Mouse (Mus musculus) CD4-positive helper T cell, adult 2 months (primary cell): ENCODE measurements around the gene Notum.
"Not testable (repeated sequence)": the region's sequence is repeated elsewhere in the genome, so short reads cannot be mapped to it uniquely, and the experiment has no call there.

Experiments used
- DNase-seq: peaks from one replicate; pipeline ENCODE4 v3.0.0-alpha.2; 2012; ENCODE audit warnings: low read depth, missing footprints, low spot score

Notum gene

DNA sequence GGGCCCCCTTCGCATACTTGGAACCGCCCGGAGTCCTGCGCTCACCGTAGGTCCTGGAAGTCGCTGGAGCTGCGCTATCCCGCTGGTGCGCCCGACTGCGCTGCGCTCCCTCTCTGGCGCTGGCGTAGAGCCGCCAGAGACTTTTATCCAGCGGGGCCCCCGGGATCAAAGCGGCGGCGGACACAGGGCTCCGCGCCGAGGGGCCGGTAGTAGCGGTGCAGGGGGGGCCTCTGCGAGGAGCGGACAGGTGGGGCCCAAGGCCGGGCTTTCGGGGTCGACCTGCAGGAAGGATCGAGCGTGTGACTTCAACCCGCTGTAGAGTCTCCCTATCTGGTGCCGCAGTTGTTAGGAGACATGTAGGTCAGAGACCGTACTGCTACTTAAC, at the start of gene Notum:
TSS of gene Notum (minus strand) at position 100 of the 385 bp plus-strand sequence.
- no peak for DNase-seq

DNA sequence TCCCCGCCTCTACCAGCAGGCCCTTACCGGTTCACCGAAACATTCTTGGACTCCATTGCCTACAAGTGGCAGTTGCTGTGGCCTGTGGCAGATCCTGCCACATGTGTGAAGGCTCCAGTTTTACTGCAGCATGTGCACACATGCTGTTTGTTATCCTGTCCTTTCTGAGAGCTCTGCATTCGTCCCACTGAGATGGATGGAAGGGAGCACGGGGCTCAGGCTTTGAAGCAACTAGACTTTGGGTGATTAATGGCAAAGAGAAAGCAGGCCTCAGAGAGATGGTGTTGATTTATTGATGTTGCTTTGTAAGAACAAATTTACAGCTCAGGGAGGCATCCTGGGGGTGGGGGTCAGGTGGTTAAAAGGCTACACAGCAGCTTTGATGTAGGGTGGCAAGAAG, 49.7 kb upstream of the Notum start:
- no peak for DNase-seq

DNA sequence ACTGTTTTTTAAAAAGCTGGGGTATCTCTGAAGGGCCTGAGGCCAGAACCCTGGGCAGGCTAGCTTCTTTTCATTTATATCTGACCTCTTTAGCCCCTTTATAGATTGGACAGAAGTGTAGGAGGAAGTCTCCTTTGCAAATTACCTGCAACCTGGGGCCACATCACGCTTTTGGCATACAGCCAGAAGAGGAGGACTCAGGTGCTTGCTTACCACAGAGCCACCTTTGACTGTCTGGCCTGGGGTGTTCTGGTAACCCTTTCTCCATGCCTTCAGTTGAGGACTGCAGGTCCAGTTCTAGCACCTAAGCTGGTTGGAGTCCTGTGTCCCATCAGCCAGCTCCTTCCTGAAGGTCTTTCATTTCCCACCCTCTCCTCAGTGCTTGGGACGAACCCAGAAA, 48.6 kb upstream of the Notum start:
- no peak for DNase-seq

DNA sequence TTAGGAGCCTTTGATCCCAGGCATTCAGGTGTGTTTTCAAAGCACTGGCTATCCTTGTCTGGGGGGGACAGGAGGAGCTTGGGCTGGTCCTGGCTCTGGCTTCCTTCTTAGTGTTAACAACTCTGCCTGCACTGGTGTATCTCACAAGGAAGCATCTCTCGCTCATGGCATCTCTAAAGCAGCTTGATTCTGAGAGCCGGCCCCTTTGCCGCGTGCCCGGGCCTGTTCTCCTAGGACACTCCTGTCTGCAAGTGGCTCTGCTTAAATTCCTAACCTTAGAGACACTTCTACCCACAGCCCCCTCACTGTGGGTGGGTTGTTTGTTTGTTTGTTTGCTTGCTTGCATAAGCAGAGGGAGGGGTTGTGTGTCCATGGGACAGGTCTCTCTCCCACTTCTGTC, 47.0 kb upstream of the Notum start:
- DNase-seq: no peak

DNA sequence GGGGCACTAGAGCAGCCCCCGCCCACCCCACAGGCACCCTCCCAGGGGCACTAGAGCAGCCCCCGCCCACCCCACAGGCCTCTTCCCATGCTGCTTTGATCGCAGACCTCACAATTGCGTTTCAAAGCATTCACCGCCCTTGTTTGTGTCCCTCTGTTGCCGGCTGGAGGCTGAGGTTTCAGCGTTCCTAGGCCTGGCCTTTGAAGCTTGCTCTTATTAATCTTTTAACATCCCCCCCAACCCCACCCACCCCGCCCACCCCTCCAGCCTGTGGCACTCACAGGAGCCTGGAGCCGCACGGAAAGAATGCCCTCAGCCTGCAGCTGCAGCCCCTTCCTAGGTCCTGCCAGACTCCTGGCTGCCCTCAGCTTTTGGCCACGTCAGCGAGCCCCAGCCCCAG, 46.2 kb upstream of the Notum start:
- no peak for DNase-seq

DNA sequence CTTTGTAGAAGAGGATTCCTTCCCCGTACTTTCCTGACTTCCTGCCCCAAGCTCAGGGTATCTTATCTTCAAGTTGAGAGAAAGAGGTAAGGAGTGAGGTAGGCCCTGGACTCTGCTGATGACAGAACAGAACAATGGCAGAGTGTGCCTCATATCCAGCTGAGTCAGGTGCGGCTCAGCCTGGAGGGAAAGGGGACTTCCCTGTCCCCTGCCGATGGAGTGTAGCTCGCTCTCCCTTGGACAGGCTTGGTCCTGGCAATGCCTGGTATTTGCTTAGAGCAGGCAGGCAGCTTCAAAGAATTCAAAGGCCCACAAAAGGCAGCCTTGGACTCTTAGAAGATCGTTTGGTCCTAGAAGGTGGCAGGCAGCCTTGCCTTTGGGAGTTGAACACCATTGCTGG, 45.1 kb upstream of the Notum start:
- DNase-seq: no peak

DNA sequence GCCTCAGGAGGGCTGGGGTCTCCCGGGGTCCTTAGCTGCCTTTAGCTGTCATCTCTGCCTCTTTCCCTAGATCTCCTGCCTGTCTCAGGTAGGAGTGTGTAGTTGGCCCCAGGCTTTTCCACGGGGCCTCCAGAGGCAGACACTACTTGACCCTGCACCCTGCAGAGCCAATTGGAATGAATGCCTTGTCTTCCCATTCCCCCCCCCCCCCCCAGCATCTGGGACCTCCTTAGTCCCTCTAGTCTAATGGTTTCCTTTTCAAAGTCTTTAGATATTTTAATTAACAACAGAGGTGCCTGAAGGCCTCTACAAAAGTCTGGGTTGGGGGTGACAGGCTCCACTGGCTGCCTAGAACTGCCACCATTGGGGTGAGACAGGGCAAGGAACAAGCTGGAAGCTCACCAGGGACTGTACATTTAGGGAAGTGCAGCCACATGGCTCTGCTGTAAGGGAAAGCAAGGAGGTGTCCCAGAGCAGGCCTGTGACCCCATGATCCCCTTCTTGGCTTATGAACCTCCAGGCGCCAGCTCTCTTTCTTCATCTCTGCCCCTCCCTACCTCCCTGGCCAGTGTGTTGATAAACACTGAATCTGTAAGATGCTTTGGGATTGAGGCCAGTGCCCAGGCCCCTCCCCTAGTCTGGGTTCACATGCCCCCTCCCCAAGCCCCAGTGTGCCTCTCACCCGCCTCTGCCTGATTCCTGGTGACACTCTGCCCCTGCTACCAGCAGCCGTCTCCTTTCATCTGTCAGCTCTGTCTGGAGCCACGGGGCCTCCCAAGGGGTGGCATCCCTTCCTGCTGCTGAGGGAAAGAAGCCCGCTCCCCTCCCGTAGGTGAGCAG, 43.7 kb upstream of the Notum start:
- DNase-seq: no peak

DNA sequence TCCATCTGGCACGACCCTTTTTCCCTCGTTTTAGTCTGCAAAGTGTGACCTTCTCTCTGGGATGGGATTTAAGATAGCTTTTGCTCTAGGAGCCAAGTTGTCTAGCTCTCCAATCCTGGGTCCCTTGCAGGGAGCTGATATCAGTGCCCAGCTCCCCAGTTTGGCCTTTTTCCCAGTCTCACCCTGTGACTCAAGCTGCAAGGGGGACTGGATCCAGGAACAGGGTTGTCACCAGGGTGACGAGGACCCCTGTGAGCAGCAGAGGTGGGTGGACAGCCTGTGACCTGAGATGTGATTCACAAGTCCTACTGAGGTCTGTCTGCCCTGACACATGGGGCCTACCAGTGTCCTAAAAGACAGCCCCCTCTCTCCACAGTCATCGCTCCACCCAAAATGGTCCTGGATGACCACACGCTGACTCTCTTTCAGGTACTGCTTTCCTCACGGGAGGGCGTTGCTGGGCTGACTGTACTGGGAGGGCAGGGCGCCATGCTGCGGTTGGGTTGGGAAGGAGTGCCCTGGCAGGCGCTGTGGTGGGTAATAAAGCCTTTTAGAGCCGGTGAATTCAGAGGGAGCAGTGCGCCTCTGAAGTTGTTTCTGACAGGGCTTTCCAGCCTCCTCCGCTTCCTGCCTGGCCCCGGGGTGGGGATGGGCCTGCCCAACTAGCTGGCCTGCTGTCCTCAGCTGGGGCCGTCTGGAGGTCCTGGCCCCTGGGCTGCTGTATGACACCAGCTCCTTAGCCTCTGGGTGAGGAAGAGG, 42.9 kb upstream of the Notum start:
- DNase-seq: no peak

DNA sequence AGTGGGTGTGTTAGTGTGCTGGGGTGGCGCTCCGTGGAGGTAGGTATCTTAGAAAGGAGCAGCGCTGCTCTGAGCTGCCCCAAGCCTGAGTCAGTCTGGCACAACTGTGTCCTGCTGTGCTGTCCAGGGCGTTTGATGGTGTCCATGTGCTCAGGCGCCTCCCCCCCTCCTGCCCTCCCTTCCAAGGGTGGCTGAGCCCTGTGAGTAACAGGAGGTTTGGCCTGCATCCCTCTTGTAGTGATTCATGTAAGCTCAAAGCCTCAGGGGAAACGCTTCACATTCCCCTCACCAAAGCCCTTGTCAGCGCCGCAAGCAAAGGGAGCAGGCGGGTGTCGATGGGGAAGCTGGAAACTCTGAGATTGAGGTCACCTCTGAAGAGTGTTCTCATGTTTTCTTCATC, 36.8 kb upstream of the Notum start:
- no peak for DNase-seq

DNA sequence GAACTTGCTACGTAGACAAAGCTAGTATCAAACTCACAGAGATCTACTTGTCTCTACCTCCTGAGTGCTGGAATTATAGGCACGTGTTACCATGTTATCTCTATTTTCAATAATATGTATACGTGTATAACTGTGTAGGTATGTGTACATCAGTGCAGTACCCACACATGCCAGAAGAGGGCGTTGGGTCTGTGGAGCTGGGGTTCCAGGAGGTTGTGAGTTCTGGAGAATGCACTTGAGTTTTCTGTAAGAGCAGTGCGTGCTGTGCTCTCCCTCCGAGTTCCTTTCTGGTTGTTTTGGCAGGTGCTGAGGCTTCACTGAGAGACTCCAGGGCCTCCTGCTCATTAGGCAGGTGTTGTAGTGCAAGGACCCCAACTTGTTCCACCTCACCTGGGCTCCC, 35.6 kb upstream of the Notum start:
- no peak for DNase-seq

DNA sequence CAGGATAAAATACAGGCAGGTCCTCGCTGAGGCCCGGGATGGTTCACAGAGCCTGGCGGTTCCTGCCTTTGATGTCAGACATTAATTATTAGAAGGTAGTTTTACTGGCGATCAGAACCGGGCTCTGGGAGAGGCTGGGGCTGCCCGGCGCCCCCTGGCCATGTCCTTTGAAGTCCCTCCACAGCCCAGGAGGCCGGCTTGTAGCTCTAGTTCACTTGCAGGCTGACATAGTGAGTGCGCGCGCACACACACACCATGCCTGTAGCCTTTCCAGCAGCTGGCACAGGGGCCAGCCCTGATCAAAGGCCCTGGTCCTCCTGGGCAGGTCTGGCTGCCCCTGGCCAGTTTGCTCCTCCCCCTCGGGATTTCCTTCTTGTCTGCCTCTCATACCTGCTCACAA, 34.7 kb upstream of the Notum start:
- no peak for DNase-seq

DNA sequence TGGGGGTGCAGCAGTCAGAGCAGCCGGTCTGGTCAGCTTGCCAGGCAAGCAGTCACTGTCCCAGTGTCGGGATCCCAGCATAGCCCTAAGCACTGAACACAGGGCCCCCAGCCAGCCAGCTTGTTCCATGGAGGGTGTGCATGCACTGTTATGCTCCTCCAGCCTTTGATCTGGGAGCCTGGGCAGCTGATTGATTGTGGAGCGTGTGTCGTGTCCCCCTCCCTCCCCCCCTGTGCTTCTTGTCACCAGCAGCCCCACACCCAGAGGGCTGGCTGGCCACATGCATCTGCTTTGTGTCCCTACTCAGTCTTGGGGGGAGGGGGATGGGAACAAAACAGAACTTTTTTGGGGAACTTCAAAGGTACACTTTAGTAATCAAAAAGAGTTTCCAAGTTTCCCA, 34.2 kb upstream of the Notum start:
- no peak for DNase-seq

DNA sequence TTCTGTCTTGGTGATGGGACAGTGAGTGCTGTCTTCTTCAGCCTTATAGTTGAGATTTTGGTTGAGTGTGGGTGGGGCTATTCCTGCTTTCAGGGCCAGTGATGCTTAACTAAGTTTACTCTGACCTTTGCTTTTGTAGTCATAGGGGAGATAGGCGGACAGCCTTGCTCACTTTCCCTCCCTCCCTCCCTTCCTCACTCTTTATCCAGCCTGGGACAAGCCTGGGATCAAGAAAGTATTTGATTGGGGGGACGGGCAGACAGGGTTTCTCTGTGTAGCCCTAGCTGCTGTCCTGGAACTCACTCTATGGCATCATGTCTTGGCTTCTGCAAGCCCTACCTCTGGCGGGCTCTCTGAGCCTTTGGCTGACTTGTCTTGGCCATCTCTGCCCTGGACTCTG, 32.5 kb upstream of the Notum start:
- no peak for DNase-seq

DNA sequence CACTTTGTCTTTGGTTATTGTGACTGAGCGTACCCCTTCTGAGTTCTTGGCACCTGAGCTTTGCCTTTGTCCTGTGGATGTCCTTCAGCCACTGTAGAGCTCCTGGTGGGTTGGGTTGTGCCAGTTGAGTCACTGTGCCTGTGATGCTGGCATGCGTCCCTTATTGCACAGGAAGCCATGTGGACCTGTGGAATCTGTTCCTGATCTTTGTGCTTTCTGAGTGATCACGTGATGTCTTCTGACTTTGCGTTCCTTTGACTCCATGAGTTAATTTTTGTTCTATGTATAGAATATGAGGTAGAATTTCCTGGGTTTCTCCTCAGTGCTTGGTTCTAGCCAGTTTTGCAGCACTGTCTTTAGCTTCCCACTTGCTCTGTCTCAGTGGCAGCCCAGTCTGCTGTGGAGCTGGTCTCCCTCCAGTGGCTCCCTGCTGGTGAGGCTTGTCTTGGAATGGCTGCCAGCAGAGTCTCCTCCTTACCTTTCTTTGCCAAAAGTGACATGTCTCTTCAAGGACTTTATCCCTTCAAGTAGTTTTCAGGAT, 31.6 kb upstream of the Notum start:
- DNase-seq: no peak

DNA sequence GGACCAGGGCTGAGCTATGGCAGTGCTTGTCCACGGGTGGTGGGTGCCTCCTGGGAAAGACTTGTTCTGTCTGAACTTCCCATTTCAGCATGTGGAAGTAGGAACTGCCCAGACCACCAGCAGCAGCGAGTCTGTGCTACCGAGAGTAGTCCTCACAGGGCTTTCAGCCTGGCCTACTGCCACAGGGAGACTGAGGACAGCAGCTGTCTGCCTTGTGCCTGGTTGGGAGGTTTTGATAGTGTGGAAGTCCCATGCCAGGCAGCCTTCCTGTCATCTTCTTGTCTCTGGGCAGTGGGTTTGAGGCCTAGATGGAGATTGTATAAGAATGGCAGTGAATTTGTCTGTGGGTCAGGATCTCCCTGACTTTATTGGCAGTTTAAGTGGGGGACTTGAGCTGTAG, 28.4 kb upstream of the Notum start:
- DNase-seq: no peak

DNA sequence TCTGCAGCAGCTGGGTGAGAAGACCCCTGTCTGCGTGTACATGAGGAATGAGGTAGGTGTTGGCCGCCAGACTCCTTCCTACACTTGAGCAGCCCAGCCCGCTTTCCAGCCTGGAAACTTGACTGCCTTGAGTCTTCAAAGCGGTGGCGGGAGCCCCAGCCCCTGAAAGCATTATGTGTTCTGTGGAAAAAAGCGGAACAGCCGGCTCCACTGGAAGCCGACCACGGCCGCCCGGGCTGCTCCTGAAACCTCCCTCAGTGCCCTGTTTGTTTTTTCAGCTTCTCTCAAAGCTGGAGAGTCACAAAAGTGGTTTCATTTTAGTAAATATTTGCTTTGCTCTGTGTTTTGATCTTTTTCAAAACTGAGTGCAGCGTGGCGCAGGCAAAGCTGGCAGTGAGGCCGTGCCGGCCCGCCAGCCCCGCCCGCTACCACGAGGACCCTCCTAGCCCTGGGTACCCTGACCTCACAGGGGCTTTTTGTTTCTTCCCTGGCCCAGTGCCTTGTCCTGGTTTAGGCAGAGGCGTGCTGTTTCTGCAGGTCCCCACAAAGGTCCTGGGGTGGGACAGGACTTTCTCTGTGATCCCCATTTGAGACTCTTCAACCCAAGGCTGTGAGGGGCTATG, 25.8 kb upstream of the Notum start:
- no peak for DNase-seq

DNA sequence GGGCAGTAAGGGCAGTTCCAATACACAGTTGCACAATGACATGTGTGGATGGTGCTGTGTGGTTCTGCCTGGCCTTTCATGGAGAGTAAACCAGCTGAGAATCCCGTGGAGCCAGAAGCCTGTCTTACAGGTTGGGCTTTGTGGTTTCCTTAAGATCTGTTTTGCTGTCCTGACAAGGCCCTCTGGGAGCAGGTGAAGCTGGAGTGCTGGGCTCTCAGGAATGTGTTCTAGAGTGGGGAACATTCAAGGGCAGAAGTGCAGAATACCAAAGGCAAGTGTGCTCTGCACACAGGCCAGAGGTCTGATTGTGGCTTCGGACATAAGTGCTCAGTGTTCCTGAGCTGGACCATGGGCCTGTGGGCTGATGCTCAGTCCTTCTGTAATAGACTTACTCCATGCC, 23.7 kb upstream of the Notum start:
- DNase-seq: no peak

DNA sequence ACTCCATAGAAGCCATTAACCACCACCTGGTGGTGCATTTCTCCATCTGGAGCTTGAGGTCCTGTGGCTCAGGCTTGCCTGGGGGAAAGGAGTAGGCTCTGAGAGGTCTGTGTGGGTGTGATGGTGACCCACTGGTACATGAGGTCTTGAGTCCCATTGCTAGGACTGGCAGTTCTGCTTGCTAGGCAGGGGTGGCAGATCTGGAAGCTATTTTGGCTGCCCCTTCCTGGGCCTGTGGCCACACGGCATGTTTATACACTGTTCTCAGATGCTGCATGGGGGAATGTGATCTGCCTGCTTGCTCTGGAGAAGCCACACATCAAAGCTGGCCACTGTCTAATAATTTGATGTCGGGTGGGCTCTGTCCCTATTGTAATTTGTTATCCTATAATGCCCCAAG, 23.1 kb upstream of the Notum start:
- DNase-seq: no peak

DNA sequence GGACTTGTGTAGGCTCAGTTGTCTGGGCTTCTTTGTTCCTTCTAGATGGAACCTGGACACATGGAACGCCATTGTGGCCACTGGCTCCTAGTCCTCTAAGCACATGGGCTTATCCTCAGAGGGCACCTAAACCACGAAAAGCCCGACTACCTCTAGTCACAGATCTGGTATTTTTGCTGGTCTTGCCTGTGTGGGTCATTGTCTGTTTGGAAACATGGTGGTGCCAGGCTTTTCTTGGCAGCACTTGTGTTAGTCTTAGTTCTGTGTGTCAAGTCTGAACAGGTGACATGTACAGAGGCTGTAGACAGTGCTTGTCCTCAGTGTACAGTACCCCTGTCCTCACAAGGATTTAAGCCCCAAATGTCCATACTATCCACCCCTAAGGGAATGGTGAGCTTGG, 22.6 kb upstream of the Notum start:
- DNase-seq: no peak

DNA sequence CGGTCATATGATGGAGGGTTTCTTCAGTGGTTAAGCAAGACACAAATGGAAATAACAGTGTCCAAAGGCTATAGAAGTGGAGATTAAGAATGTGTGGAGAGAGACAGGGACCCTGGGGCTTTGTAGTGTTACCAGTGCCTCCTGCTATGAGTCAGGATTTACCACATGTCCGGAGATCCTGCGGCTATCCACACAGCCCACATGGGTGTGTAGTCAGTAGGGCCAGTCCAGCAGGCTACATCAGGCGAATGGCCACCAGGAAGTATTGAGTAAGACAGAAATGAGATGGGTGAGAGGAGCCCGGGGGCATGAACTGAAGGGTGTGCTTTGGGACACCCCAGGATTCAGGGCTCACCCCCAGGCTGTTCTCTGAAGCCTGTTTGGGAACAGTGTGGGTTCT, 21.7 kb upstream of the Notum start:
- no peak for DNase-seq

DNA sequence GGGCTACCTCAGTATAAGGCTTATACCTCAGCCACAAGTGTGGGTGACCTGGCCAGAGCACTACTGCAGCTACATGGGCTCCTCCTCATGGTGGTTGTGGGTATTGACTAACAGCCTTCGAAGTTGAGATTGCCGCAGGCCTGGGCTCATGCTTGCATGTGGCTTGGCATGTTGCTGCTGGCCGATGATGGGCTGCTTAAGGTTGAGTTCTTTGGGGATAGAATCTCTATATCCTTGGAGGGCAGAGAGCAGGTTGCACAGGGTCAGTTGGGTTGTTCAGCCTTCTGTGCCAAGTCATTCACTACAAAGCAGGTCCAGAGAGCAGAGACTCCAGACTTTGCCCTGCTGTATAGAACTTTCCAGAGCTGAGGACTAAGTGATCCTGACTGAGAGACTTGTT, 18.9 kb upstream of the Notum start:
- DNase-seq: peak; percentile 36

DNA sequence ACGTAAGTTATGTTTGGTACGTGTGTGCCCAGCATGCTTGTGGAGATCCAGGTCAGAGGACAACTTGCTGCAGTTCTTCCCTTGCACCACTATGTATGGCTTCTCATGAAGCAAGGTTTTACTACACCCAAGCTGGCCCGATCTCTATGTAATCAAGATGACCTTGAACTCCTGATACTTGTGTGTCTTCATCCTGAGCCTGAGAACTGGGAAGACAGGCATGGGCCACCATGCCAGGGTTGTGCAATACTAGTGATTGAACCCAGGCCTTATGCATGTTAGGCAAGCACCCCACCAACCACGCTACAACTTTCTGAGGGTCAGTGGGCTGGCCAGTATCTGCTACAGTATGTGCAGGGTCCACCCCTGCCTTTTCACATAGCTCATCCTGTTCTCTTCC, 16.0 kb upstream of the Notum start:
- no peak for DNase-seq

DNA sequence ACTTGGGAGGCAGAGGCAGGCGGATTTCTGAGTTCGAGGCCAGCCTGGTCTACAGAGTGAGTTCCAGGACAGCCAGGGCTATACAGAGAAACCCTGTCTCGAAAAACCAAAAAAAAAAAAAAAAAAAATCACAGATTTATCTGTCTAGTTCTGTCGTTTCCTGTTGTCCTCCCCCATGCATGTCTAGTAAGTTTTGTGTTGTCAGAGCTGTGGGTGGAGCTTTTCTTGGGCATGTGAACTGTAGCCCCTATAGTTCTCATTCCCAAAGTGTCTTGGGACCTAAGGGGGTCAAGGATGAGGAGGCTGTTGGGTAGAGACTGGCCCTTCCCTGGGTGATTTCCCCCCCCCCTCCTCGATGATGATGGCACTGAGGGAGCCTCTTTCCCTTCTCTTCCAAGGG, 14.9 kb upstream of the Notum start:
- DNase-seq: not testable (repeated sequence)
